Mouse (Mus musculus) heart, embryonic 11.5 days (tissue): ENCODE data around the gene Egfl7. TPM values are rescaled to one million over a fixed set of nuclear protein-coding genes. Genes with fewer than 3 reads are reported as not detected.

Source experiments
- ATAC-seq: fragments of 200-750 bp; cut with Nextera tagmentation; replicated peaks from 2 replicates; pipeline ENCODE4 v1.8.0; 2017; ENCODE audit warnings: moderate library complexity; ENCODE audit not compliant: insufficient number of reproducible peaks, low FRiP score, low TSS enrichment
- H3K27ac ChIP-seq: fragments of 300-500 bp; sonication (generic); 2 replicates; pipeline ENCODE4 v1.5.1; 2014; ENCODE audit warnings: mild to moderate bottlenecking, low read depth, low read length
- H3K27me3 ChIP-seq: fragments of 300-500 bp; sonication (generic); 2 replicates; pipeline ENCODE4 v1.6.1; 2014; ENCODE audit warnings: mild to moderate bottlenecking, low read length, mixed read lengths; ENCODE audit not compliant: control insufficient read depth, insufficient read depth
- H3K36me3 ChIP-seq: fragments of 300-500 bp; sonication (generic); 2 replicates; pipeline ENCODE4 v1.6.1; 2014; ENCODE audit warnings: mild to moderate bottlenecking, low read length, moderate library complexity, mixed read lengths; ENCODE audit not compliant: control insufficient read depth, insufficient read depth
- H3K4me1 ChIP-seq: fragments of 300-500 bp; sonication (generic); 2 replicates; pipeline ENCODE4 v1.6.1; 2014; ENCODE audit warnings: low read length; ENCODE audit not compliant: control insufficient read depth, insufficient read depth
- H3K4me2 ChIP-seq: fragments of 300-500 bp; sonication (generic); 2 replicates; pipeline ENCODE4 v1.6.1; 2014; ENCODE audit warnings: mild to moderate bottlenecking, moderate library complexity
- H3K4me3 ChIP-seq: fragments of 300-500 bp; sonication (generic); 2 replicates; pipeline ENCODE4 v1.5.1; 2014; ENCODE audit warnings: low read depth, low read length
- H3K9ac ChIP-seq: fragments of 300-500 bp; sonication (generic); 2 replicates; pipeline ENCODE4 v1.6.1; 2014; ENCODE audit warnings: mild to moderate bottlenecking, low read depth, low read length, moderate library complexity
- H3K9me3 ChIP-seq: fragments of 300-500 bp; sonication (generic); replicated peaks from 2 replicates; pipeline ENCODE4 v1.6.1; 2016; ENCODE audit warnings: low read length; ENCODE audit not compliant: control insufficient read depth
- WGBS: fragments of 180-500 bp; shearing (Covaris S2); extraction: QIAGEN DNeasy Blood & Tissue Kit; methylation state at CpG from one replicate; pipeline ENCODE4 v1.1.7; 2014; ENCODE audit not compliant: insufficient replicate concordance; 5-methylcytosine and 5-hydroxymethylcytosine counted together
- polyA plus RNA-seq: library from polyadenylated mRNA; unstranded; fragments of >200 nt; fragmentation: Nextera tagmentation; extraction: Ambion mirVana; gene quantifications from 2 replicates; pipeline ENCODE4 v1.2.1, GENCODE M21; 2014

The Egfl7 gene
- polyA plus RNA-seq, 1 experiment from 2014 or later: 145 TPM

- 22% methylated on average over 5 of the region's 5 CpGs for WGBS
- Histone ChIP-seq H3K27me3 (0 out of 2 replicates have a peak, but pooled peaks cover 2% of the 10 kb centered on the region), H3K9ac (peak overlapping the region; percentile 86), H3K4me2 (peak overlapping the region; percentile 96), H3K9me3 (no peaks in the 10 kb centered on the region), H3K4me3 (peak overlapping the region; percentile 70), H3K4me1 (peaks cover 8% of the 10 kb centered on the region; the same call in 1 of the 2 replicates), H3K36me3 (no peaks in the 10 kb centered on the region), H3K27ac (no peak overlapping the region)
- 0 out of 2 replicates have a peak, but pooled peaks have one; percentile 27 for ATAC-seq
Measured at GRCm38 (mm10) chr2:26628792-26629437, 49.1 kb downstream of the Egfl7 start.

- peaks cover 20% of the 10 kb centered on the region for H3K36me3 ChIP-seq
- no peaks in the 10 kb centered on the region for H3K9me3 ChIP-seq
- no peak for ATAC-seq
- no peak overlapping the region for H3K4me3 ChIP-seq
- H3K9ac ChIP-seq: no peak overlapping the region
- no peak overlapping the region for H3K4me2 ChIP-seq
- H3K27ac ChIP-seq: no peak overlapping the region
- H3K27me3 ChIP-seq: no peaks in the 10 kb centered on the region
- peaks cover 10% of the 10 kb centered on the region; the same call in 1 of the 2 replicates for H3K4me1 ChIP-seq
- WGBS: 83% methylated on average over 16 of the region's 16 CpGs
Measured at GRCm38 (mm10) chr2:26632541-26633395, 53.0 kb downstream of the Egfl7 start.

- WGBS: 66% methylated on average over 4 of the region's 4 CpGs
- Histone ChIP-seq H3K27ac (no peak overlapping the region), H3K4me1 (peaks cover 12% of the 10 kb centered on the region)
Measured at GRCm38 (mm10) chr2:26633953-26634530, 54.2 kb downstream of the Egfl7 start.

GRCm38 (mm10) chr2:26634629-26635488 lies 55.0 kb downstream of the Egfl7 start:
- no peak for ATAC-seq
- Histone ChIP-seq H3K4me2 (no peak overlapping the region), H3K27me3 (no peaks in the 10 kb centered on the region), H3K36me3 (peaks cover 24% of the 10 kb centered on the region), H3K9me3 (no peaks in the 10 kb centered on the region), H3K27ac (no peak overlapping the region), H3K4me1 (peaks cover 14% of the 10 kb centered on the region), H3K4me3 (no peak overlapping the region), H3K9ac (no peak overlapping the region)
- 62% methylated on average over 12 of the region's 12 CpGs for WGBS

More at GRCm38 (mm10) chr2:26633953-26634530, 54.2 kb downstream of the Egfl7 start:
- Histone ChIP-seq H3K9ac (no peak overlapping the region), H3K4me2 (no peak overlapping the region), H3K4me3 (no peak overlapping the region), H3K36me3 (peaks cover 24% of the 10 kb centered on the region), H3K9me3 (no peaks in the 10 kb centered on the region), H3K27me3 (no peaks in the 10 kb centered on the region)
- ATAC-seq: no peak

GRCm38 (mm10) chr2:26635489-26636324 lies 55.9 kb downstream of the Egfl7 start:
- no peak overlapping the region for H3K4me2 ChIP-seq
- H3K36me3 ChIP-seq: peaks cover 24% of the 10 kb centered on the region
- H3K9me3 ChIP-seq: no peaks in the 10 kb centered on the region
- no peak overlapping the region for H3K27ac ChIP-seq
- no peaks in the 10 kb centered on the region for H3K27me3 ChIP-seq
- 70% methylated on average over 21 of the region's 21 CpGs for WGBS
- no peak overlapping the region for H3K4me3 ChIP-seq
- no peak for ATAC-seq
- no peak overlapping the region for H3K9ac ChIP-seq
- H3K4me1 ChIP-seq: peaks cover 14% of the 10 kb centered on the region

GRCm38 (mm10) chr2:26636325-26636635 lies 56.5 kb downstream of the Egfl7 start:
- H3K4me2 ChIP-seq: no peak overlapping the region
- H3K36me3 ChIP-seq: peaks cover 24% of the 10 kb centered on the region
- H3K9ac ChIP-seq: no peak overlapping the region
- no peaks in the 10 kb centered on the region for H3K9me3 ChIP-seq
- H3K27ac ChIP-seq: no peak overlapping the region
- H3K4me3 ChIP-seq: no peak overlapping the region
- H3K4me1 ChIP-seq: peaks cover 14% of the 10 kb centered on the region
- no peaks in the 10 kb centered on the region for H3K27me3 ChIP-seq
- WGBS: 58% methylated on average over 2 of the region's 2 CpGs
- ATAC-seq: no peak

- Histone ChIP-seq H3K27me3 (no peaks in the 10 kb centered on the region), H3K4me3 (no peak overlapping the region), H3K4me2 (no peak overlapping the region), H3K27ac (no peak overlapping the region), H3K4me1 (peaks cover 14% of the 10 kb centered on the region), H3K9me3 (no peaks in the 10 kb centered on the region), H3K36me3 (peaks cover 24% of the 10 kb centered on the region), H3K9ac (0 out of 2 replicates have a peak overlapping the region, but pooled peaks have one; percentile 53)
- 86% methylated on average over 4 of the region's 4 CpGs for WGBS
- ATAC-seq: no peak
Measured at GRCm38 (mm10) chr2:26637316-26637932, 57.6 kb downstream of the Egfl7 start.
